Mouse (Mus musculus): ENCODE data around the gene Slc4a1. TPM values are rescaled to one million over a fixed set of nuclear protein-coding genes. Genes with fewer than 3 reads are reported as not detected.

Slc4a1 gene
- polyA plus RNA-seq, 1 experiment from 2014 or later: 6.9 TPM

GRCm38 (mm10) chr11:102334010-102334409 lies 32.0 kb downstream of the Slc4a1 start:
- Histone ChIP-seq H3K9ac (no peak overlapping the region), H3K9me3 (ENCODE audit: low read depth, low read length) (no peaks in the 10 kb centered on the region), H3K4me1 (ENCODE audit: insufficient read depth) (peaks cover 5% of the 10 kb centered on the region; the same call in 1 of the 2 replicates), H3K27ac (ENCODE audit: low read depth) (no peak overlapping the region), H3K4me2 (no peak overlapping the region), H3K4me3 (ENCODE audit: low read depth, low read length) (no peak overlapping the region), H3K36me3 (ENCODE audit: insufficient read depth) (no peaks in the 10 kb centered on the region), H3K27me3 (ENCODE audit: insufficient read depth, low read length) (no peaks in the 10 kb centered on the region)
- no peak for TF ChIP-seq CTCF (IDR thresholded peaks at IDR 0.05; ENCODE audit: low read depth)
- WGBS: 40% methylated on average over 4 of the region's 4 CpGs
- ATAC-seq (ENCODE audit: insufficient read depth) (no peak), DNase-seq (no peak)

GRCm38 (mm10) chr11:102333061-102333460 lies 32.9 kb downstream of the Slc4a1 start:
- no peaks in the 10 kb centered on the region for H3K9me3 ChIP-seq (ENCODE audit: low read depth, low read length)
- no peaks in the 10 kb centered on the region for H3K36me3 ChIP-seq (ENCODE audit: insufficient read depth)
- H3K4me1 ChIP-seq (ENCODE audit: insufficient read depth): no peaks in the 10 kb centered on the region; the same call in 1 of the 2 replicates
- no peak overlapping the region for H3K27ac ChIP-seq (ENCODE audit: low read depth)
- DNase-seq (no peak), ATAC-seq (ENCODE audit: insufficient read depth) (no peak)
- TF ChIP-seq CTCF (IDR thresholded peaks at IDR 0.05; ENCODE audit: low read depth): no peak
- no peak overlapping the region for H3K9ac ChIP-seq
- H3K4me2 ChIP-seq: no peak overlapping the region
- H3K4me3 ChIP-seq (ENCODE audit: low read depth, low read length): no peak overlapping the region
- no peaks in the 10 kb centered on the region for H3K27me3 ChIP-seq (ENCODE audit: insufficient read depth, low read length)

DNA sequence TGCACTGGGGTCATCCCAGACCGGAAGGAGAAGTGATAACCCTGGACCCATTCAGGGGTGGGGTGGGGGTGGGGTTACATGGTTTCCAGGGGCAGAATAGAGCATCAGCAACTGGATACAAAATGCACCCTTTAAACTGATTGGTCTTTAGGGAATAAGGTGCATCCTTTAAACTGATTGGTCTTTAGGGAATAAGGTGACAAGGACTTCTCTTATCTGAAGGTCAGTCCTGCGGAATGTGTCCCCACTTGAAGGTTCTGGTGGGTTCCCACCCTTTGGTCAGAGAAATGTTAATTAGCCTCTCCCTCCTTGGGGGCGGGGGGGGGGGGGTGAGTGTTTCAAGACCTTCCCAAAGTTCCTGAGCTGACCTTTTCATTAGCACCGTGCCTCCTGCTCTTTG lies 34.2 kb downstream of the Slc4a1 start:
- no peak overlapping the region for H3K4me2 ChIP-seq
- no peaks in the 10 kb centered on the region for H3K27me3 ChIP-seq (ENCODE audit: insufficient read depth, low read length)
- no peaks in the 10 kb centered on the region for H3K4me1 ChIP-seq (ENCODE audit: insufficient read depth)
- no peak overlapping the region for H3K9ac ChIP-seq
- H3K27ac ChIP-seq (ENCODE audit: low read depth): no peak overlapping the region
- H3K36me3 ChIP-seq (ENCODE audit: insufficient read depth): no peaks in the 10 kb centered on the region
- no peaks in the 10 kb centered on the region for H3K9me3 ChIP-seq (ENCODE audit: low read depth, low read length)
- no peak overlapping the region for H3K4me3 ChIP-seq (ENCODE audit: low read depth, low read length)
- ATAC-seq (ENCODE audit: insufficient read depth) (no peak), DNase-seq (no peak)
- no peak for TF ChIP-seq CTCF (IDR thresholded peaks at IDR 0.05; ENCODE audit: low read depth)
- 58% methylated on average over 3 of the region's 4 CpGs for WGBS

DNA sequence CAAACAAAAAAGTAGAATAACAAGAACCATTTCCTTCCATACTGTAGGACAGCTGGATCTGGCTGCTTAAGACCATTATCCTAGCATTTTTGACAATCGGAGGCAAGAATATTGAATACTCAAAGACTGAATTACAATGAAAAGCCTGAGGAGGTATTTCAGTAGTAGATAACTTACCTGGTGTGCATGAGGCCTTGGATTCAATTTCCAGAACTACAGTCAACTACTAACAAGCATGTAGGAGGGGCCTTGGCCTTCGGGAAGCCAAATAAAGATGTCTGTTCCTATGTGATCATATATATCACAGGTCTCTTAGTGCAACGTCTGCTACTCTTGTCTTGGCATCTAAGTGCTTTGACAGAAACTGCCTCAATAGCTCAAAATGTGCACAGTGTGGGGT lies 36.0 kb downstream of the Slc4a1 start:
- ATAC-seq (ENCODE audit: insufficient read depth): no peak
- Histone ChIP-seq H3K9me3 (ENCODE audit: low read depth, low read length) (no peaks in the 10 kb centered on the region), H3K27me3 (ENCODE audit: insufficient read depth, low read length) (no peaks in the 10 kb centered on the region), H3K27ac (ENCODE audit: low read depth) (no peak overlapping the region), H3K36me3 (ENCODE audit: insufficient read depth) (no peaks in the 10 kb centered on the region), H3K4me2 (no peak overlapping the region), H3K4me3 (ENCODE audit: low read depth, low read length) (no peak overlapping the region), H3K9ac (no peak overlapping the region), H3K4me1 (ENCODE audit: insufficient read depth) (no peaks in the 10 kb centered on the region)
- TF ChIP-seq CTCF (IDR thresholded peaks at IDR 0.05; ENCODE audit: low read depth): no peak
- WGBS: 76% methylated on average over 3 of the region's 3 CpGs
- DNase-seq: no peak

DNA sequence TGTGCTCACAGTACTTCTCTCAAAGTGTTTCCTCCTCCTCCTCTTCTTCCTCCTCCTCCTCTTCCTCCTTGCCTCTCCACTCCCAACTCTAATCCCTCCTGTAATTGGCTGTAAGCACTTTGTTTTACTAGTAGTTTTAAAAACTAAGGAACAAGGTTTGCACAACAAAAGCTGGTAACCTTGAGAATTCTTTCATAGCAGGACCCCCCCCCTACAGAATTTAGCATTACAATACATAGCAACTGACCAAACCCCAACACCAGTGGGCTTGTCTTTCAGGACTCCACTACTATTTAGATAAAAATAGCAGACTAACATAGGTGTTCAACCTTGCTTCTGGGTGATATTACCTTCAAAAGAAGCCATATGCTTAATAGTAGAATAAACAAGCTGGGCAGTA lies 36.5 kb downstream of the Slc4a1 start:
- DNase-seq (no peak), ATAC-seq (ENCODE audit: insufficient read depth) (no peak)
- Histone ChIP-seq H3K9me3 (ENCODE audit: low read depth, low read length) (no peaks in the 10 kb centered on the region), H3K27ac (ENCODE audit: low read depth) (no peak overlapping the region), H3K4me3 (ENCODE audit: low read depth, low read length) (no peak overlapping the region), H3K4me1 (ENCODE audit: insufficient read depth) (no peaks in the 10 kb centered on the region), H3K36me3 (ENCODE audit: insufficient read depth) (no peaks in the 10 kb centered on the region), H3K27me3 (ENCODE audit: insufficient read depth, low read length) (no peaks in the 10 kb centered on the region), H3K9ac (no peak overlapping the region), H3K4me2 (no peak overlapping the region)
- TF ChIP-seq CTCF (IDR thresholded peaks at IDR 0.05; ENCODE audit: low read depth): no peak

DNA sequence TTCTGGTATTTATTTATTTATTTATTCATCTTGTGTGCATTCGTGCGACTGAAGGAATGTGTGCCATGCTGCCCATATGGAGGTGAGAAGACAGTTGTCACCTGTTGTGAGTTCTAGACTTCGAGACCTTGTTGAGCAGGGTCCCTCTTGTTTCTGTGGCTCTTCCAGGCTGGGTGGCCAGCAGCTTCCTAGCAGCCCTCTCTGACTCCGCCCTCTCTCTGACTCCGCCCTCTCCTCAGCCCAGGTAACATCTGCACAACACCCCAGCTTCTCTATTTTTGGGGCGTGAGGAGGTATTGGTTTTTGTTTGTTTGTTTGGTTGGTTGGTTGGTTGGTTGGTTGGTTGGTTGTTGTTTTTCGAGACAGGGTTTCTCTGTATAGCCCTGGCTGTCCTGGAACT lies 38.2 kb downstream of the Slc4a1 start:
- Histone ChIP-seq H3K27ac (ENCODE audit: low read depth) (no peak overlapping the region), H3K4me3 (ENCODE audit: low read depth, low read length) (no peak overlapping the region), H3K9ac (no peak overlapping the region), H3K4me2 (no peak overlapping the region), H3K27me3 (ENCODE audit: insufficient read depth, low read length) (no peaks in the 10 kb centered on the region), H3K36me3 (ENCODE audit: insufficient read depth) (no peaks in the 10 kb centered on the region), H3K4me1 (ENCODE audit: insufficient read depth) (no peaks in the 10 kb centered on the region), H3K9me3 (ENCODE audit: low read depth, low read length) (no peaks in the 10 kb centered on the region)
- ATAC-seq (ENCODE audit: insufficient read depth) (no peak), DNase-seq (no peak)
- 66% methylated on average over 7 of the region's 7 CpGs for WGBS
- no peak for TF ChIP-seq CTCF (IDR thresholded peaks at IDR 0.05; ENCODE audit: low read depth)

DNA sequence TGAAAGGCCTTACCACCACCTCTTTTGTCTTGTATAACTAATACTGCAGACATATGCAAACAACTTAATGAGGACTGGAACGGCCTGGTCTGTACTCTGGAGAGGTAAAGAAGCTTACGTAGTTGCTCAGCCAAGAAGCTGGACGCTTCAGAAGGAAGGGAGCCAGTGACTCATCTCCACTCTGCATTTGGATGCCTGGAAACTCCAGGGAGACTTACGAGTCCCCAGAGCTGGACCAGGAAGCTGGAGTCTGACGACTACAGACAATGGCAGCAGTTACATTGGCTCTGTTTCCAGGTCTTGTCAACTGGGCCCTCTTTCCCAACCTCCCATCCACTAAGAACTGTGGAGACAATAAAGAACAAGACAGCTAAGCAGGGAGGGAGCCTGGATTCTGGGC lies 38.8 kb downstream of the Slc4a1 start:
- H3K9me3 ChIP-seq (ENCODE audit: low read depth, low read length): no peaks in the 10 kb centered on the region
- H3K4me3 ChIP-seq (ENCODE audit: low read depth, low read length): no peak overlapping the region
- H3K4me1 ChIP-seq (ENCODE audit: insufficient read depth): no peaks in the 10 kb centered on the region
- 51% methylated on average over 5 of the region's 5 CpGs for WGBS
- no peak for TF ChIP-seq CTCF (IDR thresholded peaks at IDR 0.05; ENCODE audit: low read depth)
- no peak overlapping the region for H3K27ac ChIP-seq (ENCODE audit: low read depth)
- H3K9ac ChIP-seq: no peak overlapping the region
- no peak overlapping the region for H3K4me2 ChIP-seq
- no peaks in the 10 kb centered on the region for H3K27me3 ChIP-seq (ENCODE audit: insufficient read depth, low read length)
- DNase-seq (no peak), ATAC-seq (ENCODE audit: insufficient read depth) (no peak)
- H3K36me3 ChIP-seq (ENCODE audit: insufficient read depth): no peaks in the 10 kb centered on the region

GRCm38 (mm10) chr11:102323516-102323915 lies 42.5 kb downstream of the Slc4a1 start:
- ATAC-seq (ENCODE audit: insufficient read depth) (no peak), DNase-seq (peak; percentile 22)
- Histone ChIP-seq H3K36me3 (ENCODE audit: insufficient read depth) (no peaks in the 10 kb centered on the region), H3K9ac (no peak overlapping the region), H3K4me3 (ENCODE audit: low read depth, low read length) (no peak overlapping the region), H3K27me3 (ENCODE audit: insufficient read depth, low read length) (no peaks in the 10 kb centered on the region), H3K27ac (ENCODE audit: low read depth) (no peak overlapping the region), H3K9me3 (ENCODE audit: low read depth, low read length) (no peaks in the 10 kb centered on the region), H3K4me2 (no peak overlapping the region), H3K4me1 (ENCODE audit: insufficient read depth) (peaks cover 3% of the 10 kb centered on the region; the same call in 1 of the 2 replicates)
- no peak for TF ChIP-seq CTCF (IDR thresholded peaks at IDR 0.05; ENCODE audit: low read depth)
- 59% methylated on average over 1 of the region's 1 CpGs for WGBS

Measured in lung, embryonic 14.5 days (tissue).